Mouse (Mus musculus): ENCODE measurements around the gene Rfx3. TPM values are rescaled to one million over a fixed set of nuclear protein-coding genes. Genes with fewer than 3 reads are reported as not detected.

Rfx3 gene
- polyA plus RNA-seq, 1 experiment from 2014 or later: 17.7 TPM

DNA sequence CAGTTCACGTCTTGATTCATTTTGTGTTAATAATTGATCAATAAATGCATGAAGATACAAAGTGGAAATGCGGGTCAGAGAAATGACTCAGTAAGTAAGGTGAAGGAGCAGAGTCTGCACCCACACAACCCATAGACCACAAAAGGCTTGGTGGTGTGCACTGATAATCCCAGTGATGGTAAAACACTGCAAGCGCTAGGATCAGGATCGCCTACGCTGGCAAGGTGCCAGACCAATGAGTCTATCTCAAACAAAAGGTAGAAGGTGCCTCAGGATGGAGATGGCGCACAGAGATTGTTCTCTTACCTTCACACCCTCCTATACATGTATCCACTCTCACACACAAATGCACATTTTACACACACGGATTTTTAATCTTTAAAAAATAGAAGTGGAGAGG, 18.2 kb downstream of the Rfx3 start:
- 96% methylated on average over 7 of the region's 7 CpGs for WGBS
- H3K9me3 ChIP-seq (replicated peaks): no peaks in the 10 kb centered on the region

DNA sequence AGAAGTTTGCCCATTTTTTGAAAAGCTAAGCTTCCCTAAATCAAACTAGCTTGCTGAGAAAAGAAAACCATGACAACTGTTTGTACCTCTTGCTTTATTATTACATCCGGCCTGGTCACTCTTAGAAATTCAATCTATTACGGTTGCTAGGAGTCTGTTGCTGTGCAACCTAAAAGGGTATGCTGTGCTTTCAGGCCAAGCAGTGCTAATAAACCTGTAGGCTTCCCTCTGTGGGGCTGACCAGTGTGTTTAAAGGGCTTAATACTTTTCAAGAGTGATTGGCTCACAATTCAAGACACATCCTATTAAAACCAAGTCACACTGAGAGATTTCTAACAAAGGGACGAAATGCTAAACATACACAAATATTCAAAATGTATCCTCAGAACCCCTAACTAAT, 22.2 kb downstream of the Rfx3 start:
- no peaks in the 10 kb centered on the region for H3K36me3 ChIP-seq
- no peak overlapping the region for H3K4me3 ChIP-seq
- no peaks in the 10 kb centered on the region for H3K4me1 ChIP-seq
- H3K9me3 ChIP-seq (replicated peaks): no peaks in the 10 kb centered on the region
- DNase-seq (ENCODE audit: low spot score): no peak
- H3K27ac ChIP-seq: no peak overlapping the region
- no peaks in the 10 kb centered on the region for H3K27me3 ChIP-seq (ENCODE audit: low read depth, poor library complexity, severe bottlenecking)
- 76% methylated on average over 3 of the region's 3 CpGs for WGBS

More for the DNA sequence above, 18.2 kb downstream of the Rfx3 start:
- Histone ChIP-seq H3K4me3 (no peak overlapping the region), H3K4me1 (no peaks in the 10 kb centered on the region), H3K27me3 (ENCODE audit: low read depth, poor library complexity, severe bottlenecking) (no peaks in the 10 kb centered on the region), H3K36me3 (no peaks in the 10 kb centered on the region), H3K27ac (no peak overlapping the region)
- DNase-seq (ENCODE audit: low spot score): no peak

DNA sequence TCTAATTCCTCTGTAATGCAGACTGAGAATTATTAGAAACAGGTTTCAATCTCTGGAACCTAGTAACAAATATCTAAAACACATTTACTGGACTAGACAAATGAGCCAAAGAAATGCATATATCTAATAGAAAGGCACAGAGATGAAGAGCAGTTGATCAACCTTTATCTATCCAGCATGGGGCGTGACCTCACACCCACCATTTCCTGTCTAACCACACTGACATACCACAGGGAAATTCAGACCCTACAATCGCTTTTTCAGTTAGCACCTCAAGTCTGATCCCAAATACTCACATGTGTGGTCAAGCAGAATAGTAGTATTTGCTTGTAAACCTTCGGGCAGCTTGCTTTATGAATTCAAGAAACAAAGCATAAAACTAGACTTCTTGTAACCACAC, 43.4 kb downstream of the Rfx3 start:
- DNase-seq (ENCODE audit: low spot score): no peak
- no peaks in the 10 kb centered on the region for H3K9me3 ChIP-seq (replicated peaks)
- H3K27ac ChIP-seq: no peak overlapping the region
- peaks cover 18% of the 10 kb centered on the region for H3K36me3 ChIP-seq
- 79% methylated on average over 3 of the region's 3 CpGs for WGBS
- no peak overlapping the region for H3K4me3 ChIP-seq
- H3K4me1 ChIP-seq: no peaks in the 10 kb centered on the region
- no peaks in the 10 kb centered on the region for H3K27me3 ChIP-seq (ENCODE audit: low read depth, poor library complexity, severe bottlenecking)

DNA sequence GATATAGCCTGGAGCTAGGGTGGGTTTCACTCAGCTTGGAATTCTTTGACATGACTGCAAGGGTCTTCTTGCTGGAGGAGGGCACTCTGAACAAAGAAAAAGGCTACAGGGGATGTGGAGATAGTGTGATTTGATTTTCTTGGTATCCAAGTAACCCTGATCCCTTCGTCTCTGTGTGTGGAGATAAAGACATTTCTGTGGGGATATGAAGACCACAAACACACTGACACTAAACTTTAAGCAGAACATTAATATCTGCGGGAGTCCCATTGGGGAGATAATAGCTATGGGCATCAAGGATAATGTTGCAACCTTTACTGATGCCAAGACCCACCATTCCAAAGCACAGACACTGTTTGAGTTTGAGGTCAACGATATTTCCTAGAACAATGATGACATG, 49.7 kb downstream of the Rfx3 start:
- WGBS: 97% methylated on average over 3 of the region's 3 CpGs
- no peaks in the 10 kb centered on the region for H3K4me1 ChIP-seq
- no peak overlapping the region for H3K4me3 ChIP-seq
- DNase-seq (ENCODE audit: low spot score): no peak
- no peaks in the 10 kb centered on the region for H3K9me3 ChIP-seq (replicated peaks)
- H3K27ac ChIP-seq: no peak overlapping the region
- peaks cover 27% of the 10 kb centered on the region for H3K36me3 ChIP-seq
- H3K27me3 ChIP-seq (ENCODE audit: low read depth, poor library complexity, severe bottlenecking): no peaks in the 10 kb centered on the region

DNA sequence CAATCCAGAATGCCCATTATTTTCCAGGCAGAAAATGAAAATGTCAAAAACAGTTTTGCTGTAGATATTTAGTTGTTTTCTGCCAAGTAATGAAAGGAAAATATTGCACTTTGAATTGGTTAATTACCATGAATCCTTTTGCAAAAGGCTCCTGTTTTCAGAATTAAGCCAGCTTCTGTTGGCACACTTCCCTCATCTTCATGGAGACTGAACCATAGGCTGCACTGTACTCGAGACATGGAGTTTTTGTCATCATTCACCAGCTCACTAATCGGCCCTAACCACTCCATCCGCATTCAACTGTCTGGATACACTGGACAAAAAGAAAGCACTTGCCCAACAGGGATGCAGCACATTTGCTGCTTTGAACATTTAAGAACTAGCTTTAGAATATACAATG, 75.5 kb downstream of the Rfx3 start:
- Histone ChIP-seq H3K4me3 (no peak overlapping the region), H3K27me3 (ENCODE audit: low read depth, poor library complexity, severe bottlenecking) (no peaks in the 10 kb centered on the region), H3K27ac (no peak overlapping the region), H3K9me3 (replicated peaks) (no peaks in the 10 kb centered on the region), H3K4me1 (0 out of 2 replicates have a peak, but pooled peaks cover 4% of the 10 kb centered on the region), H3K36me3 (no peaks in the 10 kb centered on the region)
- 91% methylated on average over 3 of the region's 3 CpGs for WGBS
- DNase-seq (ENCODE audit: low spot score): no peak

DNA sequence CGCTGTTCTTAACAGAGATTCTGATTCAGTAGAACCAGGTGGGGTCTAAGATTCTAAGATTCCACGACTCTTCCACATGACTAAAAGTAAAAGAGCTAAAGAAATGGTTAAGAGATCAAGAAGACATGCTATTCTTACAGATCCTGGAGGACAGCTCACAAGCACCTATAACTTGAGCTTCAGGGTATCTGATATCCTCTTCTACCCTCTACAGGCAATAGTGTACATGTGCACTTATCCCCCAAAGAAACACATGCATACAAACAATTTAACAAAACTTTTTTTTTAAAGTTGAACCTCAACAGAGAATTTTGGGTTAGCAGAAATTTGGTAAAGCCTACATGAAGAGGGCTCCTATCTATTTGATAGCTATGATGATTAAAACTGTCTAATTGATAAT, 79.8 kb downstream of the Rfx3 start:
- Histone ChIP-seq H3K4me3 (no peak overlapping the region), H3K4me1 (0 out of 2 replicates have a peak, but pooled peaks cover 4% of the 10 kb centered on the region), H3K36me3 (no peaks in the 10 kb centered on the region), H3K27me3 (ENCODE audit: low read depth, poor library complexity, severe bottlenecking) (no peaks in the 10 kb centered on the region), H3K27ac (no peak overlapping the region), H3K9me3 (replicated peaks) (no peaks in the 10 kb centered on the region)
- DNase-seq (ENCODE audit: low spot score): no peak
- WGBS: 95% methylated on average over 2 of the region's 2 CpGs

DNA sequence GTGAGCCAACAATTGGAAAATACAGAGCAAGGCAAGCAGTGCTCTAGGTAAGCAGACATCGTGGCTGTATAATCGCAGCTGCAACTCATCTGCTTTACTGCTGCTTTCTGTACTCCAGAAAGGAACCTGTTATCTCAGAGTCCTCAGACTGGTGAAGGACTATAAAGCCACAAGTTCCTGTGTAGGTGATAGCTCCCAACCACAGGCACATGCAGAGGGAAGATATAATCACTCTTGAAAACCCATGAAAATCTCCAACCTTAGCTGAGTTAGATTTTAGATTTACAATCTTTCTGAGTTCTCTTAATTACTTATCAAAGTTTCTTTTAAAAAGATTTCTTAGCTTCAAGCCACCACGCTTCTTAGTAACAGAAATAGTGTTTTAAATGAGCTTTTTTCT, 84.6 kb downstream of the Rfx3 start:
- Histone ChIP-seq H3K9me3 (replicated peaks) (no peaks in the 10 kb centered on the region), H3K36me3 (no peaks in the 10 kb centered on the region), H3K4me1 (no peaks in the 10 kb centered on the region), H3K4me3 (no peak overlapping the region), H3K27ac (no peak overlapping the region), H3K27me3 (ENCODE audit: low read depth, poor library complexity, severe bottlenecking) (no peaks in the 10 kb centered on the region)
- 87% methylated on average over 3 of the region's 3 CpGs for WGBS
- DNase-seq (ENCODE audit: low spot score): no peak

DNA sequence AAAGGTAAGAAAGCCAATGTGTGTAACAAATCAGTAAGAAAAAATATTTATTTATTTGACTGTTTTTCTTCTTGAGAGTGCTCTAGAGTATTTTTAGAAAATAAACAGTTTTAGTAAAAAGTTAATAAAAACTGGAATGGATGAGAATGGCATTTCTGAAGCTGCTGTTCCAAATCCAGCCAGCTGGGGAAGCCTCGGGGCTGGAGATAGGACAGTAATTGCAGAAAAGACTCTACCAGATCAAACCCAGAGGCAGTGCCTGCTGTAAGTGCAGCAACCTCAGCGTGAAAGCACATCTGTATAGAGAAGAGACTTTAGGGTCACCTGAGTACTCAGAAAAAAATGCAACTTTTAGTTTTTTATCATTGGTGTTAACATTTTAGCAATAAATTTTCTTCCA, 91.9 kb downstream of the Rfx3 start:
- no peaks in the 10 kb centered on the region for H3K27me3 ChIP-seq (ENCODE audit: low read depth, poor library complexity, severe bottlenecking)
- H3K4me3 ChIP-seq: no peak overlapping the region
- no peaks in the 10 kb centered on the region for H3K36me3 ChIP-seq
- no peaks in the 10 kb centered on the region for H3K9me3 ChIP-seq (replicated peaks)
- DNase-seq (ENCODE audit: low spot score): no peak
- H3K27ac ChIP-seq: no peak overlapping the region
- WGBS: 61% methylated on average over 2 of the region's 2 CpGs
- H3K4me1 ChIP-seq: no peaks in the 10 kb centered on the region

DNA sequence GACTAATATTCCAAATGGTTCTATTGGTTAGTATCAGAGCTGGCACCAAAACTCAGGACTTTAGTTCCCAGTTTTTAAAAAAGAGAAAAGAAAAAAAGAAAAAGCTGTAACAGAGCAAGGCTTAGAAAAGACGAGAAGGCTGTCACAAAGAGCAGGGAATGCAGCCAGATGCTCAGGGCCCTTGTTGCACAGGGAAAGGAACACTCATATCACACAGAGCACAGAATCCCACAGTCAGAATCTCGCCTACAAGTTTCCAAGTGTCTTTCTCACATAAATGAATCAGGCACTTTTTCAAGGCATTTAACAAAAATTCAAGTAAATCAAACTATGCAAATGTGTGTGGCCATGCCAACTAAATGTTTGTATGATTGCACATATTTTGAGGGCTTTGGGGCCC, 94.5 kb downstream of the Rfx3 start:
- 78% methylated on average over 2 of the region's 2 CpGs for WGBS
- H3K4me3 ChIP-seq: no peak overlapping the region
- no peaks in the 10 kb centered on the region for H3K4me1 ChIP-seq
- no peaks in the 10 kb centered on the region for H3K27me3 ChIP-seq (ENCODE audit: low read depth, poor library complexity, severe bottlenecking)
- no peak for DNase-seq (ENCODE audit: low spot score)
- H3K36me3 ChIP-seq: no peaks in the 10 kb centered on the region
- no peaks in the 10 kb centered on the region for H3K9me3 ChIP-seq (replicated peaks)
- H3K27ac ChIP-seq: no peak overlapping the region

DNA sequence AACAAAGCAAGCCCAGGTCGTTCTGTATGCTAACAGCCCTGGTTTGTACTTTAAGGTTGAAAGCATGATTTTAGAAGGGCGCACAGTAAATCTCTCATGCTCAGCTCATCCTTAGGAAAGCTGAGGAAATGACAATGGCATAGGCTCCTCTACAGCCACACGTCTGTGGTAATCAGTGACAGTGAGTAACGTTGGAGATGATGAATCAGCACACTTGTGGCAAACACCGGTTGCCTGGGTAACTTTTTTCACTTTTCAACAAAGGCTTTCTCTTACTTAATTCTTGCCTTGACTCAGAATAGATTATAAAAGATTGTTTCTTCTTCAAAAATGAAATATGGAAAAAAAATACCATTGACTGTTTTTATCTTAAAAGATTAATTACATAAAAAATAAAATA, 104.0 kb downstream of the Rfx3 start:
- no peak for DNase-seq (ENCODE audit: low spot score)
- no peak overlapping the region for H3K4me3 ChIP-seq
- no peaks in the 10 kb centered on the region for H3K27me3 ChIP-seq (ENCODE audit: low read depth, poor library complexity, severe bottlenecking)
- peaks cover 5% of the 10 kb centered on the region for H3K4me1 ChIP-seq
- no peaks in the 10 kb centered on the region for H3K36me3 ChIP-seq
- no peaks in the 10 kb centered on the region for H3K9me3 ChIP-seq (replicated peaks)
- H3K27ac ChIP-seq: no peak overlapping the region
- 83% methylated on average over 5 of the region's 5 CpGs for WGBS

DNA sequence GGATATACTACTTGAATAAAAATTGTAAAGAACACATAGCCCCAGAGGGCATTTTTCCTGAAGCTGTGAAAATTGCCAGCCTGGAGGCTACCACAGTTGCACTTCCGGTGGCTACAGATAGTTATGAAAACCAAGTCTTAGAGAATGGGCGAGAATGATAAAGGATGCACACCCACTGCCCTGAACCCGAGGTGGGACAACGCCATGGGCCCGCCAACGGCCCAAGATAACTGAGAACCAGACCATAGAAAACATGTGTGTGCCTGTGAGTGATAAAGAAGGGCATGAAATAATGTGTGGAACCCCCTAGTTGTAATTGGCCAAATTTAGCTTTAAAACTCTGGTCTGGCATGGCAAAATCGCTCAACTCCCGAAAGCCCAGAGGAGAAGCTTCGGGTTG, 105.0 kb downstream of the Rfx3 start:
- 94% methylated on average over 9 of the region's 9 CpGs for WGBS
- no peak overlapping the region for H3K27ac ChIP-seq
- no peak for DNase-seq (ENCODE audit: low spot score)
- H3K9me3 ChIP-seq (replicated peaks): no peaks in the 10 kb centered on the region
- H3K36me3 ChIP-seq: no peaks in the 10 kb centered on the region
- H3K4me1 ChIP-seq: peaks cover 5% of the 10 kb centered on the region
- no peak overlapping the region for H3K4me3 ChIP-seq
- H3K27me3 ChIP-seq (ENCODE audit: low read depth, poor library complexity, severe bottlenecking): no peaks in the 10 kb centered on the region

DNA sequence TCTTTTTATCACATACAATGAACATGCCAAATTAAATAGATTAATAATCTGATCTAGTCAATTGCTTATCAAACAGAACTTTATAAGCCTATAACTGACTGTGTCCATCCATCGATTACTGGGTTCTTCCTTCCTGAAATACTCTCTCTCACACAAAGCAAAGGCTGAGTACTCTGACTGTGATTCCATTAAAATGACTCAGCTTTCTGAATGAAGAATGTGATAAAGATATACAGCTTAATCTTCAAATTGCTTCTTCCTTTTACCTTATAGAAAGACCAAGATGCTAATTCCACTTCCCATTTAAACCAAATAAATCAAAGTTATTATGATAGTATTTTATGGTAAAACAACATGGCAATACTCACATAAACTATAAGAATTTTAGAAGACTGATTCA, 105.8 kb downstream of the Rfx3 start:
- Histone ChIP-seq H3K27me3 (ENCODE audit: low read depth, poor library complexity, severe bottlenecking) (no peaks in the 10 kb centered on the region), H3K4me3 (no peak overlapping the region), H3K36me3 (peaks cover 6% of the 10 kb centered on the region), H3K9me3 (replicated peaks) (no peaks in the 10 kb centered on the region), H3K4me1 (peaks cover 5% of the 10 kb centered on the region), H3K27ac (no peak overlapping the region)
- WGBS: 95% methylated on average over 1 of the region's 1 CpGs
- no peak for DNase-seq (ENCODE audit: low spot score)

DNA sequence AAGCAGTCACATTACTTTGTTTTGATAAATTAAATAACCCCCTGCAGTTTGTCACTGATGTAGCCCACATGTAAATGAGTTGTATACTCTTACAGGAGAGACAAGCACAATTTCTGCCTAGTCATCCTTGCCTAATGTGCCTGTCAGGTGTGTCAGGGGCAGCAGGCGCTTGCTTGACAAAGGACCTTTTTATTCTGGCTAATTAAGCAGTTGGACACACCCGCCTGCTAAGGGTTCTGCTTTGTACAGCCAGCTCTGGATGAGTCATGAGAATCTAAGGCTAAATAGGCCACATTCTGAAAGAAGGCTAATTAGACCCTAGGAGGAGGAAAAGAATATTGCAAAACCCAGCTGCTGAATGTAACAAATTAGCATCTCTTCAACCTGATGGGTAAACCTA, 106.3 kb downstream of the Rfx3 start:
- Histone ChIP-seq H3K9me3 (replicated peaks) (no peaks in the 10 kb centered on the region), H3K4me1 (peaks cover 5% of the 10 kb centered on the region), H3K36me3 (peaks cover 6% of the 10 kb centered on the region), H3K27ac (no peak overlapping the region), H3K27me3 (ENCODE audit: low read depth, poor library complexity, severe bottlenecking) (no peaks in the 10 kb centered on the region), H3K4me3 (no peak overlapping the region)
- DNase-seq (ENCODE audit: low spot score): no peak
- WGBS: 47% methylated on average over 2 of the region's 2 CpGs

DNA sequence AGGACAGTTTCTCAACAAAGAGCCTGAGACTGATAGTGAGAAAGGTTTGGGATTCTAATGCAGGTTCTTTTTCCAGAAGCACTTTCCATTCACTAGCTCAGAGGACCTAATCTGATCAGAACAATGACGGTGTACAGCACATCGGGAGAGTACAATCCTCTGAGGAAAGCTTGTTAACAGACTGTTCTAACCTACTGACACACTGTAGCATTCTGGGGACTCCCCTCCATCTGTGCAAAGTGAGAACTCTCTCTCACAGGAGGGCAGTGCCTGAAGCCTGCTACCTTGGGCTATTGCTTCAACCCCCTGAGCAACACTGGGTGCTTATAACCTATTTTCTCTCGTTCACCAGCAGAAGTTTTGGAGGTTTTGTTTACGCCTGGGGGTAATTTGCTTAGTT, 106.8 kb downstream of the Rfx3 start:
- 63% methylated on average over 4 of the region's 4 CpGs for WGBS
- no peak for DNase-seq (ENCODE audit: low spot score)
- peaks cover 6% of the 10 kb centered on the region for H3K36me3 ChIP-seq
- H3K4me3 ChIP-seq: no peak overlapping the region
- H3K27ac ChIP-seq: no peak overlapping the region
- H3K4me1 ChIP-seq: peaks cover 5% of the 10 kb centered on the region
- H3K27me3 ChIP-seq (ENCODE audit: low read depth, poor library complexity, severe bottlenecking): no peaks in the 10 kb centered on the region
- H3K9me3 ChIP-seq (replicated peaks): no peaks in the 10 kb centered on the region

Measured in limb, embryonic 10.5 days (tissue).